Mouse (Mus musculus): ENCODE measurements around the gene Gm42688. TPM values are rescaled to one million over a fixed set of nuclear protein-coding genes. Genes with fewer than 3 reads are reported as not detected.

The Gm42688 gene
- total RNA-seq (2021) = under 1 TPM; 0.53 to 0.76 TPM
- long read RNA-seq, experiment 1, partial matches to known transcripts = 4 of 5 reads
- long read RNA-seq, experiment 1, other reads (novel, unspliced or antisense) = 1 of 5 reads
- long read RNA-seq, experiment 2, partial matches to known transcripts = 3 of 4 reads
- long read RNA-seq, experiment 2, other reads (novel, unspliced or antisense) = 1 of 4 reads

DNA sequence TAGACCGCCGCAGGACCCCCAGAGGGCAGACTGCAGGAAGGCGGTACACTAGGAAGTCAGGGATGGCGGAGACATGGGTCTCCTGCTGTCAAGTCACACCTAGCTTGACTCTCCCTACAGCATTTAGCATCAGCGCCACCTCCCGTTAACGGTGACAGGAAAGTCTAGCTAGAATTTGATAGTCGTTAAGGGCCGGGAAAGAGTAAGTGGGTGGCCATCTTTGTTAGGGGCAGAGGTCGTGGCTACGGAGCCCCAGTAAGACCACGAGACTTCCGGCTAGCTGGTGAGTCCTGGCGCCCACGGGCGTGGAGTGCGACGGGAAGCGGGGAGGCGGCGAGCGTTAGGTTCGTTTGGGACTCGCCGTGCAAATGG is at the start of gene Gm42688, which contains the start of gene Ccdc142:
Gene Gm42688 (plus strand): TSS at position 302 of the 372 bp plus-strand sequence.
Gene Ccdc142 (plus strand): TSS at position 286 of the 372 bp plus-strand sequence.
- peak; percentile 93 for DNase-seq (ENCODE audit: low spot score)

DNA sequence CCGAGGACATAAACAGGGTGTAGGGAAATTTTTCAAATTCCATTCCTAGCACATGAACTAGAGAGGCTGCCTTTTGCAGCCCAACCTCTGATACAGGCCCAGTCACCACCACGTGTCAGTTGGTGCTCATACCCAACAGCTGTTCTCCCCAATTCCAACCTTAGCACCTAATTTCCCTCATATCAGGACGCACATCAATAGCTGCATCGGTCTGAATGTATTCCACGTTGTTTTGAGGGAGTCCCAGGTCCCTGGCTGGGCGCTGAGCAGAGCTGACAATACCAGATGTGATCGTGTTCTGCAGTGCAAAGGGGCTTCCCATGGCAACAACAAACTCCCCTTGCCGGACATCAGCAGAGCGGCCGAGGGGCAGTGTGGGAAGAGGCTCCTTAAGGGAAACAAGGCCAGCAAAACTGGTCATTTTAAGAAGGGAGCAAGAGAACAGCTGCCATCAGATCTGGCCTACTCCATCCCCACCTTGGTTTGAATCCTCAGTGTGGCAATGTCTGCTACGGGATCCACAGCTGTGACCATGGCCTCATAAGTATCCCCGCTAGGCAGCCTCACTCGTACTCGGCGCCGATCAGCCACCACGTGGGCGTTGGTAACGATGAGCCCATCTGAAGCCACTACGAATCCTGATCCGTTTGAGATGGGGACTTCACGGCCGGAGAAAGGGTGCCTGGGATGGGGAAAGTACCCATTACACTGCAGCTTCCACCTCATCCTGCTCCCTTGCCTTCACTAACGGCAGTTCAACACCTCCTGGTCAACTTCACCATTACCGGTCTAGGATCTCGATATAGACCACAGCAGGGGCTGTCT is 48.1 kb upstream of the Gm42688 start:
- DNase-seq (ENCODE audit: low spot score) = no peak

DNA sequence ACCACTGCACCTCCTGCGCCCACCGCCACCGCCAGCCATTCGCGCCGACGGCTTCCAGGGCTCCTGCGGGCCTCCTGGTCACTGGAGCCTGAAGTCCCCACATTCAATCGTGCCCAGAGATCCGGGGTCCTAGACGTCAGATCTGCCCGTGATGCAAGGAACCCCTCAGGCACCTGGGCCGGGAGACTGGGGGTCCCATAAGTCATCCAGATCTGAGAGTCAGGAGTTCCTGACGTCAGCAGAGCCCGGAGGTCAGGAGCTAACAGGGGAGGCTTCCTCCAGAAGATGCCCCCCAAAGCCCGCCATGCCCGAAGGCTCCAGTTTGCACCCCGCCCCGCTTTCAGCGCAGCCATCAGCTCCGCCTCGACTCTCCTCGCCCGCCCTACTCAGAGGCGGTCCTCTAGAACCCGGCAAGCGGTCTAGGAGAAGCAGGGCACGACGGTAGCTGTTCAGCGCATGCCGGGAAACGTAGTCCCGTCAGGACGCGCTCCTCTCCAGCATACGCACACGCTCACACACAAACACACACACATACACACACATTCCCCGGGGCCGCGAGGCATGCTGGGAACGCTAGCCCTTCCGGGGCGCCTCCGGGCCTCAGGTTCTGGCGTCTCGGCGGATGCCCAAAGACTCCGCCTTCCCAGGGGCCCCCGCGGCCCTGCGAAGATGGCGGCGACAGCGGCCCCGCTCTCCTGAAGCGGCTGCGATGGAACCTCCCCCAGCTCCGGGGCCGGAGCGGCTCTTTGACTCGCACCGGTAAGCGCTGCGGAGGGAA is 47.2 kb upstream of the Gm42688 start, which contains the start of gene Aup1:
Gene Aup1 (plus strand): TSS at position 448 of the 778 bp plus-strand sequence.
- peak; percentile 97 for DNase-seq (ENCODE audit: low spot score)

DNA sequence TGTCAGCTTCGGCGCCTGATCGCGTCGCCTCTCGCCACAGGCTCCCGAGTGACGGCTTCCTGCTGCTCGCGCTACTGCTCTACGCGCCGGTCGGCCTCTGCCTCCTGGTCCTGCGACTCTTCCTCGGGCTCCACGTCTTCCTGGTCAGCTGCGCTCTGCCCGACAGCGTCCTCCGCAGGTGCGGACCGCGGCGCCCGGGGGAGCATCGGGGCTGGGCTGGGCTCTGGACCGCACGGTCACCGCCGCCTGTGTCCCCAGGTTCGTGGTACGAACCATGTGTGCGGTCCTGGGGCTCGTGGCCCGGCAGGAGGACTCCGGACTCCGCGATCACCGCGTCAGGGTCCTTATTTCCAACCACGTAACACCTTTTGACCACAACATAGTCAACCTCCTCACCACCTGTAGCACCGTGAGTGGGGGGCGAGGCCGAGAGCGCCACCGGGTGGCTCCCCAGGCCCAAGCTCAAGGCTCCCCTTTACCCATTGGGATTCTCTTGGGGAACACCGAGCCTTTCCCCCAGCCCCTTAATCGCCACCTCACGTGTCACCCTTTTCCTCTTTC is 46.5 kb upstream of the Gm42688 start, which contains the start of gene Htra2:
Gene Htra2 (minus strand): TSS at position 403 of the 561 bp plus-strand sequence.
- no peak for DNase-seq (ENCODE audit: low spot score)

DNA sequence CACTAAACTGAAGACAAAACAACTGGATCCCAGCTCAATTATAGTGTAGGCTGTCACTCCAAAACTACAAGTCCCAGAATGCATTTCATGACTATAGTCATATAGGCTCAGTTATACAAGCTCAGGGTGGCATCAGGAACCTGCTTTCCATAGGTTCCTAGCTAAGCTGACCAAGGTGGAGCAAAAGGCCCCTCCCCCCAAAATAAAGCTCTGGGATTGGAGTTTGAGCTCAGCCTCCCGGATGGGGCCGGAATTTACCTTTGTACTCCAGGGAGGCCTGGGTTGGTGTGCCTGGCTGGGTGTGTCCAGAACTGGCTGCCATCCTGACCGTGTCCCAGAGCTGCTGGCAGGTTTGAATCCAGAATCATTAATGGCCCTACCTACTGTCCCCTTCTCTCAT is 43.6 kb upstream of the Gm42688 start, which contains the start of gene Dqx1:
Gene Dqx1 (plus strand): TSS at position 55 of the 400 bp plus-strand sequence.
- DNase-seq (ENCODE audit: low spot score) = no peak

DNA sequence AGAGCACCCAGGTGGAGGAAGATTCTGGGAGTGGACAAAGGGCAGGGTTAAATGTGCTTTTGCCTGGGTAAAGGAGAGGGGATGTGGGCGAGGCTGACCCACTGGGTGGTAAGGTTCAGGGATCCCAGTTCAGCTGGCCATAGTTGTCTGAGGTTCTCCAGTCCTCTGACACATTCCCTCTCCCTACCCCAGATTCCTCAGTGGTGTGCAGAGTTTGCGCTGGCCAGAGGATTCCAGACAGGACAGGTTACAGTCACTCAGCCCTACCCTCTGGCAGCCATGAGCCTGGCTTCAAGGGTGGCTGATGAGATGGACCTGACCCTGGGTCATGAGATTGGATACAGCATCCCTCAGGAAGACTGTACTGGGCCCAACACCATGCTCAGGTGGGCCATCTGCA is 42.7 kb upstream of the Gm42688 start:
- no peak for DNase-seq (ENCODE audit: low spot score)

DNA sequence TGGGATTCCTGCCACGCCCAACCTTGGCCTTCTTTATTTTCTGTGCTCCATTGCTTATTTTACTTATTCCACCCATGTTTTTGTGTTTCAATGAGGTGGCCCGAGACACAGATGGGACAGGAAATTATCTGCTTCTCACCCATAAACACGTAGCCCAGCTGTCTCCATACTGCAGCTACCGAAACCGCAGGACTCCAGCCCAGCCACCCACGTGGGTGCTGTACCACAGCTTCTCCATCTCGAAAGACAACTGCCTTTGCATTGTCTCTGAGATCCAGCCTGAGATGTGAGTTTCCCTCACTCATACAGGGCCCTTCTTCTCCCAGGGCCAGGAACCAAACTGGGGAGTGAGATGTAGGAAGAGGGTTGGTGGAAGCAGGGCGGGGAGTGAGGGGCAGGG is 35.4 kb upstream of the Gm42688 start:
- no peak for DNase-seq (ENCODE audit: low spot score)

DNA sequence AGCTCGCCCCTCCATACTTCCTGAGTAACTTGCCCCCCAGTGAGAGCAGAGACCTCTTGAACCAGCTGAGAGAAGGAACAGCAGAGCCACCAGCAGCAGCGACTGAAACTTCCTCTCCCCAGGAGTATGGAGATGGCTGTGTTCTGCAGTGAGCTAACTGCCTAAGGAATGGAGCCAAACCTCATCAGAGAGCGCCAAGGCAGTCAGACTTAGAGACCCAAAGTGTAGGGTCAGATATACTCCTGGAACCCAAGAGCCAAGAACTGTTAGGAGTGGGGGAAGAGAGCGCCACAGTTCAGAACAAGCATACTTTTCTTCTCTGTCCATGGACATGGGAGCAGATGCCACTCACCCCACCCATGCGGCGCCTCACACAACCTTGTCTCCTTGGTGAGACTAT is 35.0 kb upstream of the Gm42688 start:
- no peak for DNase-seq (ENCODE audit: low spot score)

DNA sequence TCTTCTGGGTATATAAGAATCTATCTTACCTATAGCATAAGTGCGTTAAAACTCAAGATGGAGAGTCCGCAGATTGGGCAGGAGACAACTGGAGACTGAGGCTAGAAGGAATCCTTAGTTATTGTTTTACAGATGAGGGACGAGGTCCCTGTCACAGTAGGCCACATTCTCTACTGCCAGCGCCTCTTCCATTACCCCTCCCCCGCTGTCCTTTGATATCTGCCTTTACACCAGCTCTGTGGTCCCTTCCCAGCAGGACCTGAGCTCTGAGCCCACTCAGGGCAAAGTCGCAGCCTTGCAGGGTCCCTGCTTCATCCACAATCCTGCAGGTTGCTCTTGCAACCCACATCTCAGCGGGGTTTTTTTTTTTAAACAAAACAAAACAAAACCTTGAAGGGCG is 33.2 kb upstream of the Gm42688 start:
- no peak for DNase-seq (ENCODE audit: low spot score)

DNA sequence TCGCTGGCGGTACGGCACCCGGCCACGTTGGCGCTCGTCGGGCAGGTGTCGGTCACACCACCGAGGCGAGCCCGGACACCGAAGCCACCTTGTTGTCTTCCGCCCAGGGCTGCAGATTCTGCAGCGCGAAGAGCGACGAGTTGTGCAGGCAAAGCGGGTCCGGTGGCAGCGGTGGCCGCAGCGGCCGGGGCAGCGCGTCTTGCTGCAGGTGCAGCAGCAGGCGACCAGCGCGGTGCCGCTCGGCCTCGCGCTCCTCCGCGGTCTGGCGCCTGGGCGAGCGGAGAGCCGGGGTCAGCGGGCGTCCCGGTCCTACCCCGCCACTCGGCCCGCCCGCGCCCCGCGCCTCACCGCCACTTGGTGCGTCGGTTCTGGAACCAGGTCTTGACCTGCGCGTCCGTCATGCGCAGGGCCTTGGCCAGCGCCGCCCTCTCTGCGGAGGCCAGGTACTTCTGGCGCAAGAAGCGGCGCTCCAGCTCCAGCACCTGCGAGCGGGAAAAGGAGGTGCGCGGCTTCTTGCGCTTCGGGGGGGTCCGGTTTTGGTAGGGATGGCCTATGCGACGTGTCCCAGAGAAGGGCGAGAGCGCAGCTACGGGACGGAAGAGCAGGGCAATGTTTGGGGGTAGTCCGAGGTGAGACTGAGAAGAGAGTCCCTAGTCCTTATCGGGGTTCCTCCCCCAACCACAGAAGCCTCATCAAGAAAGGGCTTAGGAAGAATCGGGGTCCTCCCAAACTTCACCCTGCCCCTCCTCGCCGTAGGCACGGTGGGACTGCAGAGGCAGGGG is 32.5 kb upstream of the Gm42688 start:
- DNase-seq (ENCODE audit: low spot score) = no peak

DNA sequence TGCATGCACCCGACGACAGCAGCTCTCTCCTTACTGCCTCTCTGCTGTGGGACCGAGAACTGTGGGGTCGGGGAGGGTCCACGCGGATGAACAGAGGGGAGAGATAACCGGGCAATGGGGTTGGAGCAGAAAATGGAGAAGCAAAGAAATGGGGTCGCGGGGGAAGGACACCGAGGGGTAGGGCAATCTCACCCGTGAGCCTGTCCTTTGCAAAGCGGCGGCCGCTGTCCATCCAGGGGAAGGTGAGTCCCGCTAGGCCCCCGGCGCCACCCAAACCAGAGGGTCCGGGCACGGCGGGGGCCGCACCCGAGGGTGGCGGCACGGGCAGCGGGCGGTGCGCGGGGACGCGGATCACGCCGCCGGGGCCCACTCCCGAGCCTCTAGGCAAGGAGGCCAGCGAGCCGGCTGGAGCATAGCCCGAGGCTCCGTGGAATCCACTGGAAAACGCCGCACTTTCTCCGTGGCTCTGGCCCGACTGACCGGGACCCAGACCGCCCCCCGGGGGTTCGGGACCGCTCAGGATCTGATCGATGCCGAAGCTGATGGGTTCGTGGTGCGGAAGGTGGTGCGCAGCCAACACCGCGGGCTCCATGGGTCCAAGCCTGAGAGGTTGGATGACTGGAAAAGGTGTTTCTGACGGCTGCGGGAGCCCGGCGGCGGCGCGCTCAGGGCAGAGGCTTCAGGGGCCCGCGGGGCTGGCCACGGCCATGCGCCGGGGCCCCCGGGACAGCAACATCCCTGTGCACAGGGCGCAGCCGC is 31.8 kb upstream of the Gm42688 start:
- DNase-seq (ENCODE audit: low spot score) = no peak

DNA sequence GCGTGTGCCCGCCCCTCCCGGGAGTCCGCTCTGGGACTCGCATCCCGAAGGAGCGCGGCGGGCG is 31.3 kb upstream of the Gm42688 start, which contains the start of gene Tlx2:
Gene Tlx2 (minus strand): TSS at position 47 of the 64 bp plus-strand sequence.
- no peak for DNase-seq (ENCODE audit: low spot score)

DNA sequence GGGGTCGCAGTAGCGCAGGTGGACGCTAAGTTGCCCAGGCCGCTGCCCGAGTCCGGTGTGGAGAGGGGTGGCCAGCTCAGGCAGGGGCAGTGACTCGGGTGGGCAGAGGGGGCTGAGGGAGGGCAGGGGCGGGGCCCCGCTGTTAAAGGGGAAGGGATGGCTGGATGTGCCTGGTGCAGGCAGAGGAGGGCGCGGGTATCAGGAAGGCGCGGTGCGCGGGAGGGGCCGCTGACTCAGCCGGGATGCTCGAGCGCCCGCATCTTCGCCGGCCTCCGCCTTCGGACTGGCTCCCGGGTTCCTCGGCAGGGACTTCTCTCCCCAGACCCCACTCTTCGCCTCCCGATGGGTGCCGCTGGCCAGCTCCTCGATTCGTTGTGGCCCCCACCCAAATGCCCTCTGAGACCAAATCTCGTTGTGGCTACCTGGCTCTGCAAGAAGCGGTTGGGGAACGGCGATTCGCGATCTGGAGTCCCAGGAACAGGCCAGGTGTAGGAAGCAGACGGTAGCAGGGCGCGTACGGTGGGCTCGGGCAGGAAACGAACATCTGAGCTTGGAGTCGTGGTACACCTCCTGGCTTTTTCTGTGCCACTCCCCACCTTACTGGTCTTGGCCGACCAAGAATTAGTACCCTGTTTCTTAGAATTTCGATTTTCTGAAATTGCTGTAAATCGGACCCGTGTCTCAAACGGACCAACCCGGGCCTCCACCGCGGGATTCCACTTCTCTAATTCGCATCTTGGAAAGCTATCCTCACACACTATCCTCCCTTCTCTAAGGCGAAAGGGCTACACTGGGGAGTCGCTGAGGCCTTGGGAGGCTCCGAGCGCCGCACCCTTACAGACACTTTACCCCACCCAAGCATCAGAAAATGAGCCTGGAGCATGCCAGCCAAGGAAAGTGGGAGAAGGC is 30.9 kb upstream of the Gm42688 start:
- DNase-seq (ENCODE audit: low spot score) = no peak

DNA sequence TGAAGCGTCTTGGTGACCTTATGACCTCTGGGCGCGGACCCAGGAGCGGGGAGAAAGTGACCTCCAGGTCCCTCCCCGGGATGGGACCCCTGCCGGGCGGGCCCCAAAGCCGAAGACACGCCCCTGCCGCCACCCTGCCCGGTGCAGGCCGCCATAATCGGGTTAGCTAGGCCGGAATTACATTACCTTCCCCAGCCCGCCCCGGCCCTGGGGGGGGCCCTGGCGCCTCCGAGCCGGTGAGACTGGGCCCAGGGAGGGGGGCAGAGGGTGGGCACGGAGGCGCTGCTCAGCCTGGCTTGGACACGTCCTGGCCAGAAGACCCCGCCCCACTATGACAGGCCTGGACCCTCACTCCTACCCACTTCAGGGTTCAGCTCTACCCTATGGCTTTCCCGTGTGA is 30.2 kb upstream of the Gm42688 start:
- DNase-seq (ENCODE audit: low spot score) = no peak

DNA sequence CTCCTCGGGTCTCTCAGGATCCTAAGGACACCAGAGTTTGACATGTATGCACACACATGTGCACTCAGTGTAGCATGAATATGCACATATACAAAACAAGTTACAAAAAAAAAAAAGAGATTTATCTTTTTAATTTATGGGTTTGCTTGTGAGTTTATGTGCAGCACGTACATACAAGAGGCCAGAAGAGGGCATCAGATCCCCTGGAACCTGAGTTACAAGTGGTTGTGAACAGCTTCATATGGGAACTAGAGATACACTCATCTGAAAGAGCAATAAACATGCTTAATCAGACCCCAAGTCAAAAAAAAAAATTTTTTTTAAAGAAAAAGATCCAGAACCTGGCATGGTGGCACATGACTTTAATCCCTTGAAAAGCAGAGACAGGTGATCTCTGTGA is 26.4 kb upstream of the Gm42688 start:
- DNase-seq (ENCODE audit: low spot score) = no peak

DNA sequence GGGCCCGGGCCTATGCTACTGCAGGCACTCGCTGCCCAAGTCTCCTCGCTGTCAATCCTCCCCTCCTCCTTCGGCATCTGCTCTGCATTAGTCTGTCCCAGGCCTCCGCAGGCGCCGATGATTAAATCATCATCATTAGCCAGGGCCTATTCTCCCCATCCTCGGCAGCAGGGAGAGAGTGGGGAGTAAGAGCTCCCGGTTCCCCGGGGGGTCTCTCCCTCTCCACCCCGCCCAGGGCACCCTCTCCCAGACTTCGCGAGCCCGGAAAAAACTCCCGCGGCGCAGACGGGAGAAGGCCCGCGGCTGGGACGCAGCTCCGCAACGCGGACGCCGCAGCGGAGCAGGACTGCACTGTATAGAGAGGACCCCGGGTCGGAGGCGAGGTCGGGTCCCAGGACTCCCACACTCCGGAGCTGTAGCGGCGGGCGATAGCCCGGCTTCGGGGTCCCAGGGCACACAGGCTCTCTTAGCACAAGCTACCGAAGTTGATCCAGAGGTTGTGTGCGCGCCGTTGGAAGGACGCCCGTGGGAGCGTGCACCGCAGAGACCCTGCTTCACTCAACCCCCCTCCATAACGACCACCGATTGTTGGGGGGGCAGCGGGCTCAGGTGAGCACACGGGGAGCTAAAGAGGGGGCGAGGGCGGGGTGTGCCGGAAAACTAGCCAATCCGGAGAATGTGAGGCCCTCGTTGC is 23.6 kb upstream of the Gm42688 start, which contains the start of gene Pcgf1:
Gene Pcgf1 (plus strand): TSS at position 240 of the 694 bp plus-strand sequence.
- no peak for DNase-seq (ENCODE audit: low spot score)

DNA sequence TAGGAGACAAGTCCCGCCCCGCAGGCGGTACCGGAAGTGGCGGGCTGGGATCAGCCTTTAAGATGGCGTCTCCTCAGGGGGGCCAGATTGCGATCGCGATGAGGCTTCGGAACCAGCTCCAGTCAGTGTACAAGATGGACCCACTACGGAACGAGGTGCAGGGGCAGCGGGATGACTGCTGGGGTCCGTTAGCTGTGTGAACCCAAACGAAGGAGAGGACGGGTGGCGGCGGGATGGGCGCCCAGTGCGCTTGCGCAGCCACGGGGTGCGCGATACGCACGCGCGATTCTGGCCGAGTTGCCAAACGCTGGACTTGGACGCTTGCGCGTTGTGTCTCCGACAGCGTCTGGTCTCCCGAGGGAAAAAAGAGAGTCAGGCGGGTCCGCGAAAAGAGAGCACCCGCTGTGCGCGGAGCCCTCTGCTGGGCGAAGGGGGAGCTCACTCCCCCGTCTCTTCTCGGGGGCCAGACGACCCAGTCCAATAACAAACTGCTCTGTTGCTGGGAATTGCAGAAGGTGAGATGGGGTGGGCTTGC is 23.0 kb upstream of the Gm42688 start:
- peak; percentile 99 for DNase-seq (ENCODE audit: low spot score)

DNA sequence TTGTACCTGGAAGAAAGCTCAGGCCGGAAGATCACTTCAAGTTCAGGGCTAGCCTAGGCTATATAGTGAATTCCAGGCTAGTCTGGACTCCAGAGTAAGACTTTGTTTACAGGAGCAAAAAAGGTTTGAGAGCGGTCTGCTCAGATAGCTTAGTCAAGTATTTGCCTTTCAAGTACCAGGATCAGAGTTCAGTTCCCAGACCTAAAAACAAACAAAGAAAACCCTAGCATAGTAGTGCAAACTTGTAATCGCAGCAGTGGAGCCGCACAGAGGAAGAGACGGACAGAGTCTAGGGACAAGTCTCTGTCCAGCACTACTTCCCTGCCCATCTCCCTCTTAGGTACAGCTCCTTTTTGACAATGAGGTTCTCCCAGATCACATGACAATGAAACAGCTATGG is 21.2 kb upstream of the Gm42688 start:
- DNase-seq (ENCODE audit: low spot score) = no peak

DNA sequence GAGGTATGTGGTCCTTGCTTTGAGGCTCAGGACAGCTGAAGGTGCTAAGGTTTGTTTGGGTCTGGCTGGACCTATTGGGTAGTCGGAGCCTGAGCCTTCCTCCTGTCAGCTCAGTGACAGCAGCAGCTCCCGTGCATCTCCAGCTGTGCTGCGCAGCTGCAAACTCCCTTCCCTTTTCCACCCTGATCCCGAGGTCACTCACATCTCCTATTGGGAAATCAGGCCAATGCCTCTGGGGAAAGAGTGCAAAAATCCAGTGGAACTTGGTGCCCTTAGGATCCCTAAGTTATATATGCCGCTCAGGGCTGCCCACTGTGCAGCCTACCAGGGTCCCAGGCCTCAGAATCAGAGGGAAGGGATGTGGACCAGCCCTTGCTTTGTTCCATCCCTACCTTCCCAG is 17.9 kb upstream of the Gm42688 start:
- DNase-seq (ENCODE audit: low spot score) = no peak
